31 mouse cellular contexts compared by ENCODE assay signal in genomic region chr10:80784302-80784701, GRCm38 (mm10). TPM values are rescaled to one million over a fixed set of nuclear protein-coding genes. Genes with fewer than 3 reads are reported as not detected.
DNase-seq lines count a peak whose midpoint lies in the region; ATAC-seq and TF ChIP-seq lines count a peak whose summit lies in the region.
"Had no signal": no experiment of that assay in that cellular context is flagged by ENCODE, and none has a peak within 500 bp of the region (broad histone marks: within the 10 kb centered on the region; RNA-seq: fewer than 3 reads in every experiment).

No protein-coding gene starts in this region.

- no peak for TF ChIP-seq CTCF in gastrocnemius, adult 2 months (IDR thresholded peaks at IDR 0.05)
- TF ChIP-seq CTCF in layer of hippocampus, adult 2 months (conservative IDR thresholded peaks at IDR 0.05) = no peak

- no peak overlapping the region for H3K4me3 ChIP-seq in gastrocnemius, adult 2 months
- no peak overlapping the region for H3K4me3 ChIP-seq in layer of hippocampus, adult 2 months
- H3K4me3 ChIP-seq: embryonic facial prominence, embryonic 10.5 days; embryonic facial prominence, embryonic 13.5 days; erythroblast, embryonic 14.5 days; forebrain, embryonic 12.5 days; forebrain, embryonic 15.5 days; heart, embryonic 12.5 days; heart, embryonic 15.5 days; hindbrain, embryonic 15.5 days had no signal

- ATAC-seq in activated CD4-positive, CD25-positive, alpha-beta regulatory T cell, adult 4 months = no peak
- ATAC-seq: forebrain, embryonic 15.5 days; Patski had no signal

- intact Hi-C loops in gastrocnemius, adult 2 months (cut with DNase I) = no loop called here

- H3K27ac ChIP-seq in gastrocnemius, adult 2 months = peak overlapping the region; percentile 69
- peak overlapping the region; percentile 78 for H3K27ac ChIP-seq in layer of hippocampus, adult 2 months
- H3K27ac ChIP-seq: embryonic facial prominence, embryonic 10.5 days; embryonic facial prominence, embryonic 13.5 days; forebrain, embryonic 12.5 days; forebrain, embryonic 15.5 days; heart, embryonic 15.5 days; hindbrain, embryonic 15.5 days had no signal

- DNase-seq in gastrocnemius, adult 2 months = no peak
- no peak for DNase-seq in gastrocnemius, adult 8-10 months (ENCODE audit: low spot score in 2 of 2)
- no peak for DNase-seq in layer of hippocampus, adult 2 months (ENCODE audit: low spot score in 2 of 2)
- DNase-seq in layer of hippocampus, adult 11-12 months (ENCODE audit: low spot score) = no peak
- DNase-seq in right cerebral cortex, adult 18-20 months = peak; percentile 55
- DNase-seq in right cerebral cortex, postnatal 25 days = no peak
- DNase-seq: adrenal gland, adult 2 months; adrenal gland, postnatal 14 days; B cell, adult 2 months; cerebellum, adult 11-12 months; cerebellum, adult 8-10 months; cerebellum, postnatal 10 days; cerebellum, postnatal 36 days; embryo, embryonic 11 days; gastrocnemius, postnatal 10 days; gastrocnemius, postnatal 36 days; heart, postnatal 10 days had no signal

RNA-seq across cellular contexts. Expression of gene Sf3a2, which starts 13.7 kb away (rescaled TPM):
- total RNA-seq in gastrocnemius, adult 2 months (2021) = 10 to 100 TPM; 28.9 to 29.1 TPM
- 10 to 100 TPM; 26.0 to 33.2 (median 29.9) TPM for total RNA-seq in gastrocnemius, adult 8-10 months (2022)
- total RNA-seq in layer of hippocampus, adult 2 months (2021) = 10 to 100 TPM; 51.7 to 55.1 TPM
- polyA plus RNA-seq in activated CD4-positive, CD25-positive, alpha-beta regulatory T cell, adult 4 months (2017; shearing (Covaris generic)) = 10 to 100 TPM; 18.9 to 19.9 TPM

RNA-seq across cellular contexts. Expression of gene Plekhj1, which starts 14.1 kb away (rescaled TPM):
- total RNA-seq in gastrocnemius, adult 2 months (2021) = 10 to 100 TPM; 22.3 to 29.8 TPM
- total RNA-seq in gastrocnemius, adult 8-10 months (2022) = 10 to 100 TPM; 24.2 to 34.4 (median 32.0) TPM
- total RNA-seq in layer of hippocampus, adult 2 months (2021) = 10 to 100 TPM; 68.4 to 76.3 TPM
- 100 to 1,000 TPM; 121 to 156 TPM for polyA plus RNA-seq in activated CD4-positive, CD25-positive, alpha-beta regulatory T cell, adult 4 months (2017; shearing (Covaris generic))

RNA-seq across cellular contexts. Expression of gene Amh, which starts 20.7 kb away (rescaled TPM):
- under 1 TPM; 0.38 to 0.98 TPM for total RNA-seq in gastrocnemius, adult 2 months (2021)
- under 1 TPM in 3 of 4 experiments, not detected in 1; 0.22 to 0.40 (median 0.24) TPM for total RNA-seq in gastrocnemius, adult 8-10 months (2022)
- total RNA-seq in layer of hippocampus, adult 2 months (2021) = 1 to 10 TPM; 2.7 to 5.3 TPM
- polyA plus RNA-seq in activated CD4-positive, CD25-positive, alpha-beta regulatory T cell, adult 4 months (2017; shearing (Covaris generic)) = not detected
- polyA plus RNA-seq: embryonic facial prominence, embryonic 13.5 days; forebrain, embryonic 12.5 days; hindbrain, embryonic 11.5 days; intestine, embryonic 14.5 days had no signal

RNA-seq across cellular contexts. Expression of gene Jsrp1, which starts 29.0 kb away (rescaled TPM):
- total RNA-seq in gastrocnemius, adult 2 months (2021) = 100 to 1,000 TPM; 397 to 414 TPM
- 100 to 1,000 TPM; 455 to 508 (median 490) TPM for total RNA-seq in gastrocnemius, adult 8-10 months (2022)
- 1 to 10 TPM; 1.9 to 2.5 TPM for total RNA-seq in layer of hippocampus, adult 2 months (2021)
- polyA plus RNA-seq in activated CD4-positive, CD25-positive, alpha-beta regulatory T cell, adult 4 months (2017; shearing (Covaris generic)) = not detected
- total RNA-seq: G1E; granulocyte monocyte progenitor cell, adult 5-6 weeks had no signal
- polyA plus RNA-seq: erythroblast, embryonic 14.5 days; Patski had no signal

RNA-seq across cellular contexts. Expression of gene Dot1l, which starts 29.3 kb away (rescaled TPM):
- total RNA-seq in gastrocnemius, adult 2 months (2021) = 10 to 100 TPM; 19.9 to 23.1 TPM
- 10 to 100 TPM; 12.4 to 13.8 (median 13.5) TPM for total RNA-seq in gastrocnemius, adult 8-10 months (2022)
- total RNA-seq in layer of hippocampus, adult 2 months (2021) = 10 to 100 TPM; 52.0 to 63.6 TPM
- polyA plus RNA-seq in activated CD4-positive, CD25-positive, alpha-beta regulatory T cell, adult 4 months (2017; shearing (Covaris generic)) = 10 to 100 TPM; 13.6 to 18.0 TPM
